Mouse (Mus musculus) brown adipose tissue, adult 24 weeks (tissue): ENCODE data around the gene Iqcm. TPM values are rescaled to one million over a fixed set of nuclear protein-coding genes. Genes with fewer than 3 reads are reported as not detected.
"Not testable (repeated sequence)": the region's sequence is repeated elsewhere in the genome, so short reads cannot be mapped to it uniquely, and the experiment has no call there.

Experiments used
- H3K27ac ChIP-seq: fragments of 200-500 bp; replicated peaks from 2 replicates; pipeline ENCODE4 v1.5.1; 2012; ENCODE audit warnings: low read depth, mild to moderate bottlenecking, low read length
- H3K4me1 ChIP-seq: fragments of 200-500 bp; 2 replicates; pipeline ENCODE4 v1.6.1; 2012; ENCODE audit warnings: low read length, mixed read lengths; ENCODE audit not compliant: control insufficient read depth, insufficient read depth, insufficient read length
- H3K4me3 ChIP-seq: fragments of 200-500 bp; 2 replicates; pipeline ENCODE4 v1.5.1; 2012; ENCODE audit warnings: low read depth, mild to moderate bottlenecking, low read length, moderate library complexity; ENCODE audit not compliant: insufficient read depth
- polyA plus RNA-seq: library from polyadenylated mRNA; stranded (reverse); fragments of >200 nt; gene quantifications from 2 replicates; pipeline ENCODE4 v1.2.4, GENCODE M21; 2012; ENCODE audit not compliant: missing spikeins, insufficient read depth, insufficient read length

Gene Iqcm
- not detected in 2 replicates for polyA plus RNA-seq

DNA sequence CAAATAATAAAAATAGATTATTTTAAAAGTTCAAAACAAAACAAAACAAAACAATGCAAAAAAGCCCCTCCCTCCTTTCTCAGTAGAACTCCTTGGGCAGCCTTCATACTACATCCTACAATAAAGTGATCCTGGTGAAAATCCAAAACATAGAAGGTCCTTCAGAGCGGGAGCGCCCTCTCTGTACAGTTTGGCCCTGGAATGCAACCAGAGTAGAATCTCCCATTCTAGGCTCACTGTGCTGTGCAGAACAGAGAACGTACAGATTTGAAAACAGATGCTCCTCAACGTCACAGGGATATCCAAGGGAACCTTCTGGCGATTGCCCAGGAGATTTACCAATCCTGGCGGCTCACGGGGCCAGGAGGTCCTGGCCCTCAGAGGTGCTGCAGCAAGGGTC lies at the start of gene Iqcm:
Iqcm (plus strand) TSS at position 301 of the 400 bp plus-strand sequence.
- no peaks in the 10 kb centered on the region for H3K4me1 ChIP-seq
- no peak within 1 kb of the TSS for H3K4me3 ChIP-seq
- no peak within 1 kb of the TSS for H3K27ac ChIP-seq

DNA sequence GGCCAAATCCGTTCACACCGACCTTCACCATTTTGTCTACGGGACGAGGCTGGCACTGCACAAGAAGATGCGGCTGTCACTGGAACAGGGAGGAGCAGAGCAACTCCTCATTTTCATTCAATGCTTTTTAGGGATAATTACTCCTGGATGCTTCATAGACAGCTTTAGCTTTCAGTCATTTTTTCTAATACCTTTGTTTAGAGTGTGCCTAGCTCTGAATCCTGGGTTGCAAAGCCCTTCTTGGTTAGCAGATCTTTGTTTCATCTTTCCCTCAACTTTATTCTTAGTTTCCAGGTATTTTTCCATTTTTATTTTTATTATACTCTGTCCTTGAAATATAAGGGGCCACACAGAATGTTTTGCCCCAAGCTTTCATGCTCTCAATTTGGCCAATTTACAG lies 42.0 kb upstream of the Iqcm start, which contains the start of gene Gm10358:
Gm10358 (minus strand) TSS at position 101 of the 400 bp plus-strand sequence.
- Histone ChIP-seq H3K4me3 (no peak within 1 kb of the TSS), H3K27ac (no peak within 1 kb of the TSS), H3K4me1 (no peaks in the 10 kb centered on the region)

DNA sequence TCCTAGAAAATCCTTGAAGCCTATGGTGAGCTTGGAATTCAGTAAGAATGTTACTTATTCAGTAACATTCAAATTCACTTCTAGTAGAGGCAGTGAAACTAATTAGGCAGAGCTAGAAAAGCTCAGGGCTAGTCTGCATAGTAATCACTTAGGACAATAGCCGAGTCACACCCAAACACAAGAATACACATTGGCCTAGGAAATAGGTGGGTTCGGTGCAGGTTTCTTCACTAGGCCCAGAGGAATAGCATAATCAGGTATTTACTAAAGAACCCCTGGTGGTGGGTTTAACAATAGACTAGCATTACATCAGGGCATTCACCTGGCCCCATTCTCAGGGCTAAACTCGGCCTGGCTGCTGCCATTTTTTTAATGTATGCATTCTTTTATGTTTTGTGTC lies 32.8 kb upstream of the Iqcm start:
- H3K27ac ChIP-seq, H3K4me1 ChIP-seq, H3K4me3 ChIP-seq: not testable (repeated sequence)

DNA sequence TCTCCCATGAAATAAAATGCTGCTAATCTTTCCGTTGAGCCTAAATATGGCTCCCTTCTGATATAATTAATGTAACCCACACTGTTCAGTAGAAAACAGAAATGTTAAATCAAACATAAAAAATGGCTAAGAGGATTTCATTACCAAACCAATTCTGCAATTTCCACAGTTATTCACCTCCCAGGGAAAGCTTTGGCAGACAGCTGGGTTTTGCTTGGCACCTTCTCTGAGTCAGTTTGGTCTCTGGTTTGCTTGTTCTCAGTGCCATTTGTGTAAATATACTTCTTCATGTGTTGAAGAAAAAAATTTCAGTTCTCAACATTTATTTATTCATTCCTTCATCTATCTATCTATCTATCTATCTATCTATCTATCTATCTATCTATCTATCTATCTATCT lies 28.3 kb downstream of the Iqcm start:
- Histone ChIP-seq H3K4me1 (no peaks in the 10 kb centered on the region), H3K27ac (no peak overlapping the region), H3K4me3 (no peak overlapping the region)

DNA sequence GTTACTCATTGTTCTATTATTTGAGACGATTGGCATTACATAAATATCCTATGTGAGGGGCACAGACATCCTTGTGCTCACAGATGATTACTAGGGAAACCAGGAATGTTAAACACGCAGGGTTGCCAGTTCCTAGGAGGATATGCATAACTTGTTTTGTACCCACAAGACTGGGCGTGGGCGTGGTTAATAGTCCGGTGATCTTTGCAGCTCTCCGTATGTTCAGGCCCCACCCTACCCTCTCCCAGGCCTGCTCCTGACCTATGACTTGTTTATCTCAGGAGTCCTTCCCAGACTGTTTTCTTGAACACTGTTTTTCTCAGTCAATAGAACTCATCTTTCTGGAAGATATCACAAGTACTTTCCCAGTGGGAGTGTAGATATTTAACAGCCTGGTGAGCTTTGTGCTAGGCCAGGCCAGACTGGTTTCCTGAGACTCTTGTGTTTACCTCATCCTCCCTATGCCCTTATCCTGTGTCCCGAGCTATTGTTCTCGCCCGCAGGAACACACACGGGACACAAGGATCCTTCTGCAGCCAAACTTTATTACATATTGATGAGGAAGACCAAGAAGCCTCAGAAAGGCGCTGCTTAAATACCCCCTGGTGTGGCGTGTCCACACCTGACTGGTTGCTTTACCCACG lies 40.7 kb downstream of the Iqcm start:
- no peak overlapping the region for H3K4me3 ChIP-seq
- no peaks in the 10 kb centered on the region for H3K4me1 ChIP-seq
- no peak overlapping the region for H3K27ac ChIP-seq

DNA sequence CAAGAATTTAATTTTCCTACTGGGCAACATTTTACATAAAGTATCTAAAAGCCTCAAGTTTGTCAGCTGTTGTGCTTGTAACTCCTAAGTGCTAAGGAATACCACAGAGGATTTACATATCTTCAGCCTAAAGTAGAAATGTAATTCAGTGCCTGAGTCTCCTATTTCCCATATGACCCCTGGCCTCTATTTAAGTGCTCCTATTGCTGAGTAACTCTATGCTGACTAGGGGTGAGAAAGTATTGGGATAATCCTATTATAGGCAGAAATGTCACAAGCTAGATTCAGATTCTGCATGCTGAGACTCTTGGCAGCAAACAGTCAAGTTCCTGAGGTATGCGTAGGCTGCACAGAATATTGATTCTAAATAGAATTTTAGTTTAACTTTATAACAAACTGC lies 60.8 kb downstream of the Iqcm start:
- Histone ChIP-seq H3K27ac (no peak overlapping the region), H3K4me3 (no peak overlapping the region), H3K4me1 (no peaks in the 10 kb centered on the region)

DNA sequence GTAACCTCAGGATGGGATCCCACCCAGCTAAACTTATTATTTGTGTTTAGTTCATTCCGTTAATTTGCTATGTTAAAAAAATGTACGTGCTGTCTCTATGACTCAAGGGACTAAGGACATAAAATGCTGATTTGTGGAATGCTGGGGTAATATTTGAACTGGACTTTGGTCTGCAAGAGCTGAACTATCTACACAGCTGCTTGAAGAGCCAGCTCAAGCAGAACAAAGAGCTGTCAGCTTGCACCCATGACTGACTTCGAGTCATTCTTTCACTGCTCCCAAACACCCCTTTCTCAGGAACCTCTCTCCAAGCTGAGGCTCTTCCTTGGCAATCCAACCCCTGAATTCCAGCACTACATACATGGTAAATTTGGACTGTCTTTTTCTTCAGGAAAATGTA lies 65.3 kb downstream of the Iqcm start:
- Histone ChIP-seq H3K27ac (no peak overlapping the region), H3K4me3 (no peak overlapping the region), H3K4me1 (no peaks in the 10 kb centered on the region)

DNA sequence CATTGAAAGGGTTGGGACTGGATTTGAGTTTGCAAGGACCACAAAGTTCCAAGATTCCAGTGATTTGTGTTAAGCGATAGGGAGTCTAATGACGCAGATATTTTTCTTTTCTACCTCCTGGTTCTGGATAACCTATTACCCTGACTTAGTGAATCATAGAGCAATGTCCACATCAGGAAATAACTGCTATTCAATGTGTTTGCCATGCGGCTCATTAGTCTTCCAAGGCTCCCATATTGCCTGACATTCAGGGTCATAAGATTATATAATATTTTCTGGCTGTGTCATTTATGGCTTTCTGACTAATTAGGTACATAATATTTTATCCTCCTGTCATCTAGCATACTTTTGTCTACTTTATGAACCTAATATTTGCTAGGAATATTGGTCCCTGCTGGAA lies 100.8 kb downstream of the Iqcm start:
- Histone ChIP-seq H3K4me1 (no peaks in the 10 kb centered on the region), H3K27ac (no peak overlapping the region), H3K4me3 (no peak overlapping the region)

DNA sequence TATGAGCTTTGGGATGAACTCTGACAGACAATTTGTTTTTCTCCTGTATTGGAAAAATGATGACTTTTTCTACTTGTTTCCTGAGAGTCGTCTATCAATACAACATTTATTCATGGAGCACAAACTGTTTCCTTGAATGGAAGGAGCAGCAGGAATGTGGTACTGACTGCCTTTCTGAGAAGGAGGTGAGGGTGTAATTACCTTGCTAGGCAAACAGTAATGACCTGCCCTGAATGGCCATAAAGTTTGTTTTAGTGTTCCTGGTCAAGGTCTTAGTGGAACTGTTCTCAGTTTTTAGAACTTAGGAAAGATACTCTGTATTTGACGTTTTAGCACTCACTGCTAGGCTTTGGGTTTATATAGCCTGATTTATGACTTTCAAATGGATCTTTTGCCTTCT lies 147.8 kb downstream of the Iqcm start:
- Histone ChIP-seq H3K4me3 (no peak overlapping the region), H3K4me1 (no peaks in the 10 kb centered on the region), H3K27ac (no peak overlapping the region)

DNA sequence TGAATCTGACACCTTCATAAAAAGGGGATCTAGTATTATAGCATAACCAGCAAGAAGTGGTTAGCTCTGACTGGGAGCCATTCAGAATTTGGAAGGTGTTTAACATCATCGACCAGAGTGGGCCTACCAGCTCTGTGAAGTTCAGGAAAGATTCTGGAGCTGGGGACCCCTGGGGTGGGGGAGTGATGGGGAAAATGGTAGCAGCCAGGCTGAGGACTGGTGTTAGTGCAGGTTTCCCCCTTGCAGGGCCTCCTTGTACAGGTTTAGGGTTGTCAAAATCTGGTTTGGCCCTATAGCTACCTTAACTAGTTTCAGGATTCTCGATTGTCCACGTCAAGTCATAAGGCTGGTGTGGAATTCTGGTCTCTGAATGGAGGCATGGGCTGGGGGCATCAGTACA lies 194.5 kb downstream of the Iqcm start:
- no peaks in the 10 kb centered on the region for H3K4me1 ChIP-seq
- no peak overlapping the region for H3K4me3 ChIP-seq
- no peak overlapping the region for H3K27ac ChIP-seq

DNA sequence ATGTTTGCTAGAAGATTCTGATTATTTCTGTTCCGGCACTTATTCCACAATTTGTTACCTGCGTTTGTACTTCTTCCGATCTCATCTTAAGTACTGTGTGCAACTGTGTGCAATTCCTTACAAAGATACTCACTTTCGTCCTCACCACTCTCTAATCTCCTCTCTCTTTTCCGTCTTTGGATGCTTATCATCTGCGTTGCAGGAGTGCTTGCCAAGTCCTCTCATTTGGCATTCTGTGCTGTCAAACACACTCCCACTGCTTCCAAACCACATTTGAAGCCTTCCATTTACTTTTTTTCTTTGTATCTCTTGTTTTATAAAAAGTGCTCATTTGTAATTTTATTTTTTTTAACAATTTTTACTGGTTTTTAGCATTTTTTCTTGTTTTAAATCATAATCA lies 210.8 kb downstream of the Iqcm start:
- Histone ChIP-seq H3K4me1 (no peaks in the 10 kb centered on the region), H3K4me3 (no peak overlapping the region), H3K27ac (no peak overlapping the region)

DNA sequence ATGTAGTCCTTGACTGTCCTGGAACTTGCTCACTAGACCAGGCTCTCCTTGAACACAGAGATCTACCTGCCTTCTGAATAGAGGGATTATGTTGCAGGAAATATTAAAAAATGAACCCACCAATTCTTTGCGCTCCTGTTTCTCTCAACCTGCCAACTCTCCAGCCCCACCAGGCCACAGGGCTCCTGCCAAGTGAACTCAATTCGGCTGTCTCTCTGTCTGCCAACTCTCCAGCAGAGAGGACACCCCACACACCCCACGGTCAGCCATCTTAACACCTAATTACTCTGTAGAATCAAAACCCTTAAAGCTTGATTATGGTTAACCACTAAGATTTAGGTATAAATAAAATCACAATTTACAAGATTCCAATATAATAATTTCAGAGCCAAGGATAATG lies 298.1 kb downstream of the Iqcm start:
- H3K27ac ChIP-seq, result no peak overlapping the region
- no peaks in the 10 kb centered on the region for H3K4me1 ChIP-seq
- H3K4me3 ChIP-seq, result no peak overlapping the region

DNA sequence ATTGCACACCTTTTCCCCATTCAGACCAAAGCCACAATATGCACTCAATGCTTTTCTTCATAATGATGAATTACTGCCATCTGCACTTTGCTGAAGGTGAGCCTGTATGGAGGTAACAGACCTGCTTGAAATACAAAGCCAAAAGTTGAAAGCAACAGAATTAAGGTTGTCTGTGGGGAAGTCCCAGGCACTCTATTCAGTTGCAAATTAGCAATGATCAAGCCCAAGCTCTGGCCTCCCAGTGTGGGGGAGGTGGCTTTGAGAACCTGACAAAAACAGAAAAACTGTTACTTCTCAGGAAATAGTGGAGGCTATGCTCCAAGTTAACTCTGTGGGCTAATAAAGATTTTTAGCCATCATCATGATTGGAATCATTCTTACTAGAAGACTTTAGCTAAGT lies 307.1 kb downstream of the Iqcm start:
- Histone ChIP-seq H3K4me3 (no peak overlapping the region), H3K27ac (no peak overlapping the region), H3K4me1 (no peaks in the 10 kb centered on the region)

DNA sequence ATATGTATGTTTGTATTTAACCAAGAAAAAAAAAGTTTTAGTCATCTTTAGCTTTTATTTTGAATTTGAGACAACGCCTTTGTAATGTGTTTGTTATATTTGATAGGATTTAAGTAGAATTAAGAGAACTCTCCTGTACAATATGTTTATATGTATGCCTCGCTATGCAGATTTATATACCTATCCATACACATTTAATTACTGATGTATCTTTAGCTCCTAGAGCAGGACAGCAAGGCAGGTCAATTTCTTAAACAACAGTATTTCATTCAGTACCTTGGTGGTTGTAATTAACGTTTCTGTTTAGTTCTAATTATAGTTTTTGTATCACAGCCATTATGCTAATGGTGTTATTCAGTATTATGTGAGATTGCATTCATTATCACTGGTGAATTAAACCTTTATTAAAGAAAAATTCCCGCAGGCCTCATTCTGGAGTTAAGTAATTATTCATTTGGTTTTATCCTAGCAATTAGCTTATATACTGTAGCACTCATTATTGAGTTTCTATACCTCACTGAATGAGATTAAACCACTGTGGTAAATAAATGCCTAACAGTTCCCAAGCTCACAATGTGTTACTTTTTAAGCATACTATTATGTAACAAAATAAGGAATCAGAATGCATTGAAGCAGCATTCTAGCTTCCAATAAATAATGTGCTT lies 380.1 kb downstream of the Iqcm start:
- Histone ChIP-seq H3K27ac (no peak overlapping the region), H3K4me1 (no peaks in the 10 kb centered on the region), H3K4me3 (no peak overlapping the region)

DNA sequence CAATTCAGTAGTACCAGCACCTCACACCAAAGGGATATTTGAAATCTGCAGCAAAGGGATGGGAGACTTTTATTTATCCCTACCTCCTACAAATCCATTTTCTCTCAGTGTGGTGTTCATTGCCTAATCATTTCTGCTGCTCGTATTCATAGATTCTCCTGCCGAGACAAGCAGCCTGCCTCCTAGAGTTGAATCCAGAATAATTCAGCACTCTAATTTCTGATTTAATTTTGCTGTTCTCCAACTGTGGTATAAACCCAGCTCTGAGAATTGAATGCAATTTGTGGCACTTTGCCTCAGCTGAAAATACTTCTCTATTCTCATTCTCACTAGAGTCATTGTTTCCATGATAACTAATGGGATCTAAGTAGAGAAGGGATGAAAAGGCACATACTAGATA lies 386.8 kb downstream of the Iqcm start:
- H3K27ac ChIP-seq, result no peak overlapping the region
- no peaks in the 10 kb centered on the region for H3K4me1 ChIP-seq
- H3K4me3 ChIP-seq, result no peak overlapping the region

DNA sequence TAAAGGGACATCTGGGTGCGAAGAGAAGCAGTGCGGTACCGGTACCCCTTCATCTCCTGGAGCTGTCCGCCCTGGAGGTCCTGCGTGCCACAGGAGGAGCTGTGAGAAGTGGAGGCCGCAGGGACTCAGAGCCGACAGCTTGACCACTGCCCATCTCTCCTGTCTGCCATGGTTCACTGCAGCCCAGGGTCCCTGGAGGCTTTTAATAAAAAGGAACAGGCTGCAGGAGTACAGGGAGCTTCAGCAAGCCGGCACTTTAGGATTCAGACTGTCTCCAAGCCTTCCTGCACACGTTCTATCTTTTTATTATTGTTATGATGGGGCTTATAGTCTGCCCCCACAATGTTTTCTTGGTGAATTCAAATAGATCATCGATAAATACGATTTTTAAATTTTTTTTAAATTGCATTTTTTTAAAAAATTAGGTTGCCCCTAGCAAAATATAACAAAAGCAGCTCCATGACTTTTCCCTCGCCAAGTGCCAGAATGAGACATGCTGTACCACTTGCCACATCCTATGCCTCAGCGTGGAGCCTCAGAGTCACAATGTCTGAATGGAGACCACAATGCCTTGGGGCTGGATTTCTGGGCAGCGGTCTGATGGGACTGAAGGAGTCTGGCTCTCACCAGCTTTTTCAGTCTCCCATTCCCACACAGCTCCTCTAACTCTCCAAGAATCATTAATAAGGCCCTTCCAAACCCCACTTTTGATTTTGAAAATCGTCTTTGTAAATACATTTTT lies 469.3 kb downstream of the Iqcm start:
- no peak overlapping the region for H3K4me3 ChIP-seq
- H3K27ac ChIP-seq, result no peak overlapping the region
- no peaks in the 10 kb centered on the region for H3K4me1 ChIP-seq
